Mouse (Mus musculus): ENCODE results near the gene Arhgef16.

The Arhgef16 gene

GRCm38 (mm10) chr4:154301466-154301881 is at the start of gene Arhgef16:
TSS of gene Arhgef16 (minus strand) at chr4:154301676.
- CTCF ChIA-PET, result interaction anchor here (0.6 to 0.7 kb wide), 2 partner anchors 258 to 447 kb away, joined by 4 read pairs; no protein-coding TSS in a partner anchor

GRCm38 (mm10) chr4:154348197-154348786 is 46.8 kb upstream of the Arhgef16 start:
- CTCF ChIA-PET, result no interaction called here

GRCm38 (mm10) chr4:154346731-154347522 is 45.5 kb upstream of the Arhgef16 start:
- CTCF ChIA-PET, result no interaction called here

GRCm38 (mm10) chr4:154336650-154337049 is 35.2 kb upstream of the Arhgef16 start:
- CTCF ChIA-PET, result no interaction called here

GRCm38 (mm10) chr4:154335761-154336160 is 34.3 kb upstream of the Arhgef16 start, which contains the start of gene B230104I21Rik:
TSS of gene B230104I21Rik (plus strand) at chr4:154336127.
- CTCF ChIA-PET, result no interaction called here

GRCm38 (mm10) chr4:154334699-154335402 is 33.4 kb upstream of the Arhgef16 start:
- CTCF ChIA-PET, result no interaction called here

- CTCF ChIA-PET, result no interaction called here
Observed at GRCm38 (mm10) chr4:154333300-154333699, 31.8 kb upstream of the Arhgef16 start.

- CTCF ChIA-PET, result no interaction called here
Observed at GRCm38 (mm10) chr4:154331271-154331670, 29.8 kb upstream of the Arhgef16 start.

GRCm38 (mm10) chr4:154330001-154330400 is 28.5 kb upstream of the Arhgef16 start:
- CTCF ChIA-PET, result no interaction called here

GRCm38 (mm10) chr4:154328836-154329235 is 27.4 kb upstream of the Arhgef16 start:
- CTCF ChIA-PET, result no interaction called here

- CTCF ChIA-PET, result no interaction called here
Observed at GRCm38 (mm10) chr4:154328431-154328830, 27.0 kb upstream of the Arhgef16 start.

GRCm38 (mm10) chr4:154325410-154325809 is 23.9 kb upstream of the Arhgef16 start:
- CTCF ChIA-PET, result no interaction called here

GRCm38 (mm10) chr4:154313622-154313967 is 12.1 kb upstream of the Arhgef16 start:
- CTCF ChIA-PET, result no interaction called here

- CTCF ChIA-PET, result no interaction called here
Observed at GRCm38 (mm10) chr4:154312935-154313621, 11.6 kb upstream of the Arhgef16 start.

GRCm38 (mm10) chr4:154312143-154312812 is 10.8 kb upstream of the Arhgef16 start:
- CTCF ChIA-PET, result no interaction called here

- CTCF ChIA-PET, result no interaction called here
Observed at GRCm38 (mm10) chr4:154310576-154311262, 9.2 kb upstream of the Arhgef16 start.

GRCm38 (mm10) chr4:154309131-154309530 is 7.7 kb upstream of the Arhgef16 start:
- CTCF ChIA-PET, result no interaction called here

- CTCF ChIA-PET, result no interaction called here
Observed at GRCm38 (mm10) chr4:154299541-154300271, 1.8 kb downstream of the Arhgef16 start.

GRCm38 (mm10) chr4:154297761-154298160 is 3.7 kb downstream of the Arhgef16 start:
- CTCF ChIA-PET, result interaction anchor here (0.7 kb wide), 1 partner anchor 598 kb away, joined by 3 read pairs; no protein-coding TSS in a partner anchor

- CTCF ChIA-PET, result no interaction called here
Observed at GRCm38 (mm10) chr4:154294262-154294731, 7.2 kb downstream of the Arhgef16 start.
